Mouse (Mus musculus) thymus, postnatal 36 days (tissue): Measurements from ENCODE around the gene Prim2.
"Not testable (repeated sequence)": the region's sequence is repeated elsewhere in the genome, so short reads cannot be mapped to it uniquely, and the experiment has no call there.

ENCODE experiments used
- DNase-seq, 2 experiments: peaks; one replicate each; pipeline ENCODE4 v3.0.0; 2022; ENCODE audit warnings: mixed read lengths in 2 of 2

Prim2 gene

GRCm38 (mm10) chr1:33649534-33650108, 20.0 kb downstream of the Prim2 start:
- DNase-seq, result no peak

DNA sequence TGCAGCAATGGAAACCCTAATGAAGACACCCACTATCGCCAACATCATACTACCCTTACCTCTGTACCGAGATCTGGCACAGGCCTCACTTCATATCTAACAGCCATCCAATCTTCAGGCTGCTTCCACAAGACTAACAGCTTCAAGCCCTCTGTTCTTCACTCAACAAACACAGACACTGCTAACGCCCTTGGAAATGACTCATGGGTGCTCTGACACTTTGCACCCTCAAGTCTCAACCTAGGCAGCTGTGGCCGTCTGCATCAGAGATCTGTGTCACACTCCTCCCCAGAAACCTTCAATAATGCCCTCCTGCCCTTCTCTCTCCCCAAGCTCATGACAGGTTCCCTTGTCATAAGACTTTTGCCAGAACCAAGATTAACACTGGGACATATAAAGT, 20.6 kb downstream of the Prim2 start:
- no peak for DNase-seq

- DNase-seq, result no peak
Measured at GRCm38 (mm10) chr1:33647661-33648060, 21.9 kb downstream of the Prim2 start.

DNA sequence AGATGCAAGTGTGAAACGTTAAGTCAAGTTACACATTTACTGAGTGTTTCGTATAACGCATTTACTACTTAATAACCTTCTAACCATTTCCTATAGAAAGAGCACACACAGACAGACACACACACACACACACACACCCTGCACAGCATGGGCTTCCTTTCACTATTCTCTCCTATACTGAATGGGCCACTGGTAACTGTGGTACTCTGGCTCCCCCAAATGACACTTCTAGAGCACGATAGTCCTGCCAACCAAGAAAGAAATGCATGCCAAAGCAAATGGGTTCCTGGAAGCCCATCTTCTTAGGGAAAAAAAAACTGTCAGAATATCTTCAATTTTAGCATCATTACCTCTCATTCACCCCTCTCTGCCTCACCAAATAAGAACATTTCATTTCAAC, 22.4 kb downstream of the Prim2 start:
- DNase-seq, result no peak

- DNase-seq, result no peak
Measured at GRCm38 (mm10) chr1:33645689-33646088, 23.9 kb downstream of the Prim2 start.

GRCm38 (mm10) chr1:33641139-33641538, 28.5 kb downstream of the Prim2 start:
- DNase-seq, result no peak

DNA sequence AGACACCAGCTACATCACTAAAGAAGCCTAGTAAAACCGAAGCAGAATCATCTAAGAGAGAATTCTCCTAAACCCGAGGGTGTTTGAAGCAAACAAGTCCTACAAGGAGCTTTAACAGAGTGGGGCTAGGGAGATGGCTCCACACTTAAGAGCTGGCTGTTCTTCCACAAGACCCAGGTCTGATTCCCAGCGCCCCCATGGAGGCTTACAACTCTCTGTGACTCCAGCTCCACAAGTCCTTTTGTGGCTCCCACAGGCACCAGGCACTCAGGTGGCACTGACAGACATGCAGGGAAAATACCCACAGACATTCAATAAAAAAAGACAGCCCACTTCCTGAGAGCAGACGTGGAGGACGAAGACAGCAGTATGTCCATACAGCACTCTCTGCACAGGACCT, 29.5 kb downstream of the Prim2 start:
- no peak for DNase-seq

- DNase-seq, result no peak
Measured at GRCm38 (mm10) chr1:33639234-33639633, 30.4 kb downstream of the Prim2 start.

GRCm38 (mm10) chr1:33637827-33638226, 31.8 kb downstream of the Prim2 start:
- DNase-seq, result no peak

- DNase-seq, result no peak
Measured at GRCm38 (mm10) chr1:33636421-33637195, 33.0 kb downstream of the Prim2 start.

GRCm38 (mm10) chr1:33631002-33631618, 38.5 kb downstream of the Prim2 start:
- not testable (repeated sequence) for DNase-seq

- DNase-seq, result no peak
Measured at GRCm38 (mm10) chr1:33627803-33628202, 41.8 kb downstream of the Prim2 start.

- no peak for DNase-seq
Measured at GRCm38 (mm10) chr1:33627070-33627469, 42.5 kb downstream of the Prim2 start.

GRCm38 (mm10) chr1:33624900-33625299, 44.7 kb downstream of the Prim2 start:
- no peak for DNase-seq

- DNase-seq, result no peak
Measured at GRCm38 (mm10) chr1:33624441-33624840, 45.2 kb downstream of the Prim2 start.

- DNase-seq, result no peak
Measured at GRCm38 (mm10) chr1:33621791-33622190, 47.8 kb downstream of the Prim2 start.

DNA sequence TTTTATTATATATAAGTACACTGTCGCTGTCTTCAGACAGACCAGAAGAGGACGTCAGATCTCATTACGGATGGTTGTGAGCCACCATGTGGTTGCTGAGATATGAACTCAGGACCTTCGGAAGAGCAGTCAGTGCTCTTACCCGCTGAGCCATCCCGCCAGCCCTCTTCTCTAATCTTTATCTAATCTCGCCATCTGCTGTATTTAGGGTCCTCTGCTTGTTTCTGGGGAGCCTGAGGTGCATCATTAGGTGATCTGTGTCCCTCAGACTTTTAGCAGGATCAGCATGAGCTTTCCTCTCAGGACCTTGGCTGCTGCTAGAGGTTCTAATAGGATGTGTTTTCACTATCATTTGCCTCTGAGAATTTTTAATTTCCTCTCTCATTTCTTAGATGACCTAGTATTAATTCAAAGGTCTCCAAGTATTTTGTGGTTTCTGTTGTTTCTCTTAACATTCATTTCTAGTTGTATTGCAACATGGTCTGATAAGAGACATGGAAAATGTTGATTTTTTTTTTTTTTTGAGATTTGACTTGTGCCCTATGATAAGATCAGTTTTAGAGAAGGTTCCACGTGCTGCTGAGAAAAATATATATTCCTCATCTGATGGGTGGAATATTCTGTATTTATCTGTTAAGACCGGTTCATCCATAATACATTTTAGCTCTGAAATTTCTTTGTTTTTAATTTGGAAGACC, 49.4 kb downstream of the Prim2 start:
- no peak for DNase-seq

GRCm38 (mm10) chr1:33616642-33617041, 53.0 kb downstream of the Prim2 start:
- DNase-seq, result not testable (repeated sequence)

- DNase-seq, result no peak
Measured at GRCm38 (mm10) chr1:33612100-33612499, 57.5 kb downstream of the Prim2 start.

DNA sequence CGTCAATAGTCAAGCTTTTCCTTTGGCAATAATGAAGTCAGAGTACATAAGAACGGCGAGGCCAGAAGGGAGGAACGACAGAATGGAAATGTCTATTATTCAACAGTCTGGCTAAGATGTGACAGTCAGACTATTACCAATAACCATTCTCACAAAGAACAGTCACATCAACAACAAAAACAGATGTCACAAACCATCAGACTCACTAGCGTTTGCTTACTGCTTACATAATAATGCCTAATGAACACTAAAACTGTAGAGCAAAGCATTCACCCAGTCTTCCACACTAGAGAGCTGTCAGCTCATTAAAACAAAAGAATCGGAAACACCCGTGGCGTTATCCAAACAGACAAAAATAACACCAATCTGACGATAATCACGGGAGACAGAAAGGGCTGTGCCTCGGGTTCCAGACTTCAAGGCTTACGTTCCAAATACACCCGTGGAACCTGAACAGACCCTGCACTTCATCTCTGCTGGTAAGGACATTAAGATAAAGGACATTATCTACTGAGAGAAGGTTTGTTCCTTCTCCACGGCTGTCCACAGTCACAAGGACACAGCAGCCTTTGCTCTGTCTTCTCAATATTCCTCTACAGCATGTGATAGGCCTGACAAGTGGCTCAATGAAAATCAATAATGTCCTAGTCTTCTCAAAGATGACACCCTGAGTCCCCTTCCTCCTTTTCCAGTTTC, 59.4 kb downstream of the Prim2 start:
- no peak for DNase-seq

DNA sequence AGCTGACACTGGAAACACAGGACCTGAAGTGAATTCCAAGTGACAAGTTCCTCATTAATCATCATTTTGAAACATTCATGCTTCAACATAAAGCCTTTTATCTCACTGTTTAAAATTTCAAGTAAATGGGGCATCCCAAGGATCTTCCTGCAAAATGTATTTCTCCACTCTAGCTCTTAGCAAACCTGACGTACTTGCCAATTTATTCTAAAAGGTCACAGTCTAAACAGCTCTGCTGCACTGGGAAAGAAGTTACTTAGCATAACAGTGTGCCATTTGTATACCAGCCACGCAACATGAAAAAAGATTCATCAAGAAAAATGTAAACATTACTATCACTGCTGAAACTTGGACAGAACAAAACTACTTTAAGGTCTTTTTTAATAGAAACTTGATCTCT, 61.5 kb downstream of the Prim2 start:
- no peak for DNase-seq

- no peak for DNase-seq
Measured at GRCm38 (mm10) chr1:33604087-33604699, 65.4 kb downstream of the Prim2 start.
